Mouse (Mus musculus) intestine, embryonic 15.5 days (tissue): ENCODE results near the gene Ofd1. TPM values are rescaled to one million over a fixed set of nuclear protein-coding genes. Genes with fewer than 3 reads are reported as not detected.

ENCODE experiments used
- ATAC-seq: fragments of 200-750 bp; cut with Nextera tagmentation; 2 replicates; pipeline ENCODE4 v1.8.0; 2017; ENCODE audit warnings: moderate TSS enrichment, moderate library complexity
- H3K27ac ChIP-seq: fragments of 300-500 bp; sonication (generic); 2 replicates; pipeline ENCODE4 v1.5.1; 2015; ENCODE audit warnings: mild to moderate bottlenecking, inconsistent platforms
- H3K27me3 ChIP-seq: fragments of 300-500 bp; sonication (generic); replicated peaks from 2 replicates; pipeline ENCODE4 v1.6.1; 2015; ENCODE audit warnings: inconsistent platforms
- H3K36me3 ChIP-seq: fragments of 300-500 bp; sonication (generic); 2 replicates; pipeline ENCODE4 v1.6.1; 2015; ENCODE audit warnings: inconsistent platforms
- H3K4me1 ChIP-seq: fragments of 300-500 bp; sonication (generic); replicated peaks from 2 replicates; pipeline ENCODE4 v1.6.1; 2015; ENCODE audit warnings: inconsistent platforms
- H3K4me2 ChIP-seq: fragments of 300-500 bp; sonication (generic); replicated peaks from 2 replicates; pipeline ENCODE4 v1.6.1; 2015; ENCODE audit warnings: mild to moderate bottlenecking, inconsistent platforms
- H3K4me3 ChIP-seq: fragments of 300-500 bp; sonication (generic); replicated peaks from 2 replicates; pipeline ENCODE4 v1.5.1; 2015; ENCODE audit warnings: inconsistent platforms
- H3K9ac ChIP-seq: fragments of 300-500 bp; sonication (generic); 2 replicates; pipeline ENCODE4 v1.6.1; 2015; ENCODE audit warnings: inconsistent platforms
- H3K9me3 ChIP-seq: fragments of 300-500 bp; sonication (generic); 2 replicates; pipeline ENCODE4 v1.6.1; 2016; ENCODE audit warnings: inconsistent platforms
- WGBS: fragments of 180-500 bp; shearing (Covaris S2); methylation state at CpG from one replicate; pipeline ENCODE4 v1.1.7; 2015; 5-methylcytosine and 5-hydroxymethylcytosine counted together
- polyA plus RNA-seq: library from polyadenylated mRNA; unstranded; fragments of >200 nt; fragmentation: Nextera tagmentation; extraction: Ambion mirVana; gene quantifications from 2 replicates; pipeline ENCODE4 v1.2.1, GENCODE M21; 2015

Ofd1 gene
- polyA plus RNA-seq, 1 experiment from 2014 or later: 5.8 TPM

GRCm38 (mm10) chrX:166416196-166416595 is 24.3 kb downstream of the Ofd1 start:
- Histone ChIP-seq H3K4me1 (no peaks in the 10 kb centered on the region), H3K27ac (no peak overlapping the region), H3K36me3 (no peaks in the 10 kb centered on the region), H3K4me3 (no peak overlapping the region), H3K9ac (no peak overlapping the region), H3K4me2 (no peak overlapping the region), H3K9me3 (no peaks in the 10 kb centered on the region), H3K27me3 (no peaks in the 10 kb centered on the region)
- 74% methylated on average over 6 of the region's 6 CpGs for WGBS
- no peak for ATAC-seq

- no peak overlapping the region for H3K9ac ChIP-seq
- ATAC-seq: no peak
- H3K9me3 ChIP-seq: no peaks in the 10 kb centered on the region
- H3K36me3 ChIP-seq: no peaks in the 10 kb centered on the region
- no peak overlapping the region for H3K27ac ChIP-seq
- H3K4me2 ChIP-seq: no peak overlapping the region
- H3K27me3 ChIP-seq: no peaks in the 10 kb centered on the region
- no peak overlapping the region for H3K4me3 ChIP-seq
- no peaks in the 10 kb centered on the region for H3K4me1 ChIP-seq
These were observed 32.6 kb downstream of the Ofd1 start for GRCm38 (mm10) chrX:166407865-166408264.

- Histone ChIP-seq H3K27me3 (no peaks in the 10 kb centered on the region), H3K27ac (no peak overlapping the region), H3K9ac (no peak overlapping the region), H3K4me1 (no peaks in the 10 kb centered on the region), H3K9me3 (no peaks in the 10 kb centered on the region), H3K4me3 (no peak overlapping the region), H3K36me3 (no peaks in the 10 kb centered on the region), H3K4me2 (no peak overlapping the region)
- no peak for ATAC-seq
- 80% methylated on average over 1 of the region's 1 CpGs for WGBS
These were observed 46.8 kb downstream of the Ofd1 start for GRCm38 (mm10) chrX:166393753-166394152.

GRCm38 (mm10) chrX:166386656-166387055 is 53.8 kb downstream of the Ofd1 start:
- Histone ChIP-seq H3K9me3 (no peaks in the 10 kb centered on the region), H3K9ac (no peak overlapping the region), H3K4me2 (no peak overlapping the region), H3K36me3 (no peaks in the 10 kb centered on the region), H3K4me1 (no peaks in the 10 kb centered on the region), H3K27ac (no peak overlapping the region), H3K27me3 (no peaks in the 10 kb centered on the region), H3K4me3 (no peak overlapping the region)
- 85% methylated on average over 6 of the region's 6 CpGs for WGBS
- no peak for ATAC-seq

- Histone ChIP-seq H3K27me3 (no peaks in the 10 kb centered on the region), H3K36me3 (no peaks in the 10 kb centered on the region), H3K4me2 (no peak overlapping the region), H3K9ac (no peak overlapping the region), H3K4me1 (no peaks in the 10 kb centered on the region), H3K9me3 (no peaks in the 10 kb centered on the region), H3K27ac (no peak overlapping the region), H3K4me3 (no peak overlapping the region)
- WGBS: 62% methylated on average over 3 of the region's 3 CpGs
- ATAC-seq: no peak
These were observed 55.6 kb downstream of the Ofd1 start for GRCm38 (mm10) chrX:166384935-166385334.

- no peaks in the 10 kb centered on the region for H3K4me1 ChIP-seq
- H3K4me2 ChIP-seq: no peak overlapping the region
- no peak overlapping the region for H3K4me3 ChIP-seq
- WGBS: 86% methylated on average over 2 of the region's 2 CpGs
- no peaks in the 10 kb centered on the region for H3K36me3 ChIP-seq
- no peak for ATAC-seq
- no peaks in the 10 kb centered on the region for H3K9me3 ChIP-seq
- no peak overlapping the region for H3K27ac ChIP-seq
- no peak overlapping the region for H3K9ac ChIP-seq
- H3K27me3 ChIP-seq: no peaks in the 10 kb centered on the region
These were observed 56.9 kb downstream of the Ofd1 start for GRCm38 (mm10) chrX:166383606-166384005.

GRCm38 (mm10) chrX:166378652-166379051 is 61.9 kb downstream of the Ofd1 start:
- 84% methylated on average over 5 of the region's 5 CpGs for WGBS
- no peaks in the 10 kb centered on the region for H3K36me3 ChIP-seq
- H3K27ac ChIP-seq: no peak overlapping the region
- H3K9ac ChIP-seq: no peak overlapping the region
- no peak for ATAC-seq
- no peaks in the 10 kb centered on the region for H3K27me3 ChIP-seq
- H3K9me3 ChIP-seq: no peaks in the 10 kb centered on the region
- no peak overlapping the region for H3K4me2 ChIP-seq
- H3K4me3 ChIP-seq: no peak overlapping the region
- H3K4me1 ChIP-seq: no peaks in the 10 kb centered on the region

- Histone ChIP-seq H3K4me2 (no peak overlapping the region), H3K4me1 (no peaks in the 10 kb centered on the region), H3K9me3 (no peaks in the 10 kb centered on the region), H3K36me3 (no peaks in the 10 kb centered on the region), H3K4me3 (no peak overlapping the region), H3K9ac (no peak overlapping the region), H3K27me3 (no peaks in the 10 kb centered on the region), H3K27ac (no peak overlapping the region)
- no peak for ATAC-seq
- 83% methylated on average over 9 of the region's 9 CpGs for WGBS
These were observed 63.7 kb downstream of the Ofd1 start for GRCm38 (mm10) chrX:166376681-166377328.

GRCm38 (mm10) chrX:166365458-166366213 is 74.9 kb downstream of the Ofd1 start:
- Histone ChIP-seq H3K4me3 (no peak overlapping the region), H3K4me1 (no peaks in the 10 kb centered on the region), H3K36me3 (no peaks in the 10 kb centered on the region), H3K27me3 (no peaks in the 10 kb centered on the region), H3K27ac (no peak overlapping the region), H3K9ac (no peak overlapping the region), H3K4me2 (no peak overlapping the region), H3K9me3 (no peaks in the 10 kb centered on the region)
- 80% methylated on average over 8 of the region's 8 CpGs for WGBS
- no peak for ATAC-seq

- H3K4me3 ChIP-seq: no peak overlapping the region
- WGBS: 78% methylated on average over 4 of the region's 4 CpGs
- no peak overlapping the region for H3K9ac ChIP-seq
- no peaks in the 10 kb centered on the region for H3K9me3 ChIP-seq
- H3K27ac ChIP-seq: no peak overlapping the region
- H3K27me3 ChIP-seq: no peaks in the 10 kb centered on the region
- H3K4me2 ChIP-seq: no peak overlapping the region
- ATAC-seq: no peak
- no peaks in the 10 kb centered on the region for H3K36me3 ChIP-seq
- no peaks in the 10 kb centered on the region for H3K4me1 ChIP-seq
These were observed 80.0 kb downstream of the Ofd1 start for GRCm38 (mm10) chrX:166360455-166360854.

GRCm38 (mm10) chrX:166359927-166360440 is 80.5 kb downstream of the Ofd1 start:
- H3K9ac ChIP-seq: no peak overlapping the region
- H3K4me1 ChIP-seq: no peaks in the 10 kb centered on the region
- H3K9me3 ChIP-seq: no peaks in the 10 kb centered on the region
- WGBS: 74% methylated on average over 2 of the region's 2 CpGs
- no peaks in the 10 kb centered on the region for H3K27me3 ChIP-seq
- no peak for ATAC-seq
- no peaks in the 10 kb centered on the region for H3K36me3 ChIP-seq
- no peak overlapping the region for H3K4me3 ChIP-seq
- H3K27ac ChIP-seq: no peak overlapping the region
- H3K4me2 ChIP-seq: no peak overlapping the region

- Histone ChIP-seq H3K9ac (no peak overlapping the region), H3K4me2 (no peak overlapping the region), H3K4me3 (no peak overlapping the region), H3K27ac (no peak overlapping the region), H3K27me3 (no peaks in the 10 kb centered on the region), H3K36me3 (no peaks in the 10 kb centered on the region), H3K9me3 (no peaks in the 10 kb centered on the region), H3K4me1 (no peaks in the 10 kb centered on the region)
- no peak for ATAC-seq
- WGBS: 72% methylated on average over 2 of the region's 2 CpGs
These were observed 81.5 kb downstream of the Ofd1 start for GRCm38 (mm10) chrX:166358955-166359354.

GRCm38 (mm10) chrX:166356276-166356675 is 84.2 kb downstream of the Ofd1 start:
- Histone ChIP-seq H3K36me3 (no peaks in the 10 kb centered on the region), H3K27me3 (no peaks in the 10 kb centered on the region), H3K9ac (no peak overlapping the region), H3K4me2 (no peak overlapping the region), H3K9me3 (no peaks in the 10 kb centered on the region), H3K27ac (no peak overlapping the region), H3K4me3 (no peak overlapping the region), H3K4me1 (no peaks in the 10 kb centered on the region)
- no peak for ATAC-seq
- 90% methylated on average over 3 of the region's 3 CpGs for WGBS
